Mouse (Mus musculus): ENCODE data around the gene Arhgap25. TPM values are rescaled to one million over a fixed set of nuclear protein-coding genes. Genes with fewer than 3 reads are reported as not detected.
"Not testable (repeated sequence)": the region's sequence is repeated elsewhere in the genome, so short reads cannot be mapped to it uniquely, and the experiment has no call there.

Arhgap25 gene
- total RNA-seq, 2 experiments from 2014 or later = 2.8 to 3.3 TPM

GRCm38 (mm10) chr6:87509806-87510205, 23.3 kb downstream of the Arhgap25 start:
- DNase-seq (ENCODE audit: extremely low spot score in 1 of 2, low spot score in 1 of 2) = no peak

GRCm38 (mm10) chr6:87504875-87505274, 28.2 kb downstream of the Arhgap25 start:
- DNase-seq (ENCODE audit: extremely low spot score in 1 of 2, low spot score in 1 of 2) = no peak

- no peak for DNase-seq (ENCODE audit: extremely low spot score in 1 of 2, low spot score in 1 of 2)
Observed at GRCm38 (mm10) chr6:87503976-87504375, 29.1 kb downstream of the Arhgap25 start.

GRCm38 (mm10) chr6:87503536-87503935, 29.5 kb downstream of the Arhgap25 start:
- DNase-seq (ENCODE audit: extremely low spot score in 1 of 2, low spot score in 1 of 2) = no peak

- no peak for DNase-seq (ENCODE audit: extremely low spot score in 1 of 2, low spot score in 1 of 2)
Observed at GRCm38 (mm10) chr6:87502831-87503286, 30.2 kb downstream of the Arhgap25 start.

- DNase-seq (ENCODE audit: extremely low spot score in 1 of 2, low spot score in 1 of 2) = no peak
Observed at GRCm38 (mm10) chr6:87502411-87502810, 30.6 kb downstream of the Arhgap25 start.

- no peak for DNase-seq (ENCODE audit: extremely low spot score in 1 of 2, low spot score in 1 of 2)
Observed at GRCm38 (mm10) chr6:87500696-87501095, 32.4 kb downstream of the Arhgap25 start.

- DNase-seq (ENCODE audit: extremely low spot score in 1 of 2, low spot score in 1 of 2) = no peak
Observed at GRCm38 (mm10) chr6:87499791-87500190, 33.3 kb downstream of the Arhgap25 start.

- DNase-seq (ENCODE audit: extremely low spot score in 1 of 2, low spot score in 1 of 2) = no peak
Observed at GRCm38 (mm10) chr6:87496143-87496542, 36.9 kb downstream of the Arhgap25 start.

- DNase-seq (ENCODE audit: extremely low spot score in 1 of 2, low spot score in 1 of 2) = no peak
Observed at GRCm38 (mm10) chr6:87494339-87494738, 38.7 kb downstream of the Arhgap25 start.

GRCm38 (mm10) chr6:87487657-87488426, 45.2 kb downstream of the Arhgap25 start:
- no peak for DNase-seq (ENCODE audit: extremely low spot score in 1 of 2, low spot score in 1 of 2)

- no peak for DNase-seq (ENCODE audit: extremely low spot score in 1 of 2, low spot score in 1 of 2)
Observed at GRCm38 (mm10) chr6:87484806-87485205, 48.3 kb downstream of the Arhgap25 start.

GRCm38 (mm10) chr6:87483900-87484289, 49.2 kb downstream of the Arhgap25 start:
- no peak for DNase-seq (ENCODE audit: extremely low spot score in 1 of 2, low spot score in 1 of 2)

GRCm38 (mm10) chr6:87483224-87483899, 49.7 kb downstream of the Arhgap25 start:
- DNase-seq (ENCODE audit: extremely low spot score in 1 of 2, low spot score in 1 of 2) = no peak

- DNase-seq (ENCODE audit: extremely low spot score in 1 of 2, low spot score in 1 of 2) = no peak
Observed at GRCm38 (mm10) chr6:87479291-87479999, 53.6 kb downstream of the Arhgap25 start.

GRCm38 (mm10) chr6:87478847-87479246, 54.2 kb downstream of the Arhgap25 start:
- DNase-seq (ENCODE audit: extremely low spot score in 1 of 2, low spot score in 1 of 2) = no peak

GRCm38 (mm10) chr6:87475223-87475622, 57.8 kb downstream of the Arhgap25 start:
- DNase-seq (ENCODE audit: extremely low spot score in 1 of 2, low spot score in 1 of 2) = no peak

GRCm38 (mm10) chr6:87470098-87470497, 63.0 kb downstream of the Arhgap25 start:
- not testable (repeated sequence) for DNase-seq (ENCODE audit: extremely low spot score in 1 of 2, low spot score in 1 of 2)

- no peak for DNase-seq (ENCODE audit: extremely low spot score in 1 of 2, low spot score in 1 of 2)
Observed at GRCm38 (mm10) chr6:87468372-87468771, 64.7 kb downstream of the Arhgap25 start.

GRCm38 (mm10) chr6:87467373-87467772, 65.7 kb downstream of the Arhgap25 start:
- no peak for DNase-seq (ENCODE audit: extremely low spot score in 1 of 2, low spot score in 1 of 2)

GRCm38 (mm10) chr6:87466221-87466620, 66.8 kb downstream of the Arhgap25 start:
- DNase-seq (ENCODE audit: extremely low spot score in 1 of 2, low spot score in 1 of 2) = peak; percentile 48 to 71

All from layer of hippocampus, postnatal 25 days (tissue).